Mouse (Mus musculus) brain, embryonic 14.5 days (tissue): ENCODE measurements at regions not wholly inside any gene's neighbourhood (a gene's known extent, or its start where the extent isn't known, plus 50 kb on each side); places are given as distances from the start of the nearest gene placed in this dataset.

Experiments used
- CTCF ChIP-seq: fragments of 200-500 bp; IDR thresholded peaks from 2 replicates; pipeline ENCODE4 v1.5.1; 2012; ENCODE audit warnings: inconsistent platforms, mild to moderate bottlenecking, moderate library complexity, borderline replicate concordance; ENCODE audit not compliant: insufficient read depth, insufficient read length; ENCODE audit errors: extremely low read depth
- POLR2A ChIP-seq: fragments of 200-500 bp; IDR thresholded peaks from 2 replicates; pipeline ENCODE4 v1.6.1; 2012; ENCODE audit warnings: mild to moderate bottlenecking, inconsistent platforms, borderline replicate concordance; ENCODE audit not compliant: poor library complexity, insufficient read depth, insufficient read length, severe bottlenecking; ENCODE audit errors: extremely low read depth

DNA sequence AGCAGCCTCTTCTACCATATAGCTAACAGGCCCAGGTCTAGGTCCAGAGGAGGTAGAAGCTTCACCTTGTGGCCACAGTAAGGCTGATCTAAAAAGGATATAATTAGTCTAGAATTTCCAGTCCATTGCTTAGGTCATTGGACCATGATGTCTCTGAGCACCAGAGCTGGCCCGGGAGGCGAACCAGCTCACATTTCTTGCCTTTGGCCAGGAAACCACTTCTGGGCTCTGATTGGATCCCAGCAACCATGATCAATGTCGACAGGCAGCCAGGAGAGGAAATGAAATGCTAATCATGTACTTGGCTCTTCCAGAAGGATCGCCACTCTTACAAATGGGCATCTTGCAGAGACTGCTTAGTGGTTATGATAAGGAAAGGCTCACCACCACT is 99.5 kb upstream of the Nrbf2 start:
- TF ChIP-seq CTCF (no peak), POLR2A (no peak)
